Mouse (Mus musculus): ENCODE data around the gene Olfr1276. TPM values are rescaled to one million over a fixed set of nuclear protein-coding genes. Genes with fewer than 3 reads are reported as not detected.

The Olfr1276 gene
- not detected in 3 replicates for total RNA-seq (2017)

DNA sequence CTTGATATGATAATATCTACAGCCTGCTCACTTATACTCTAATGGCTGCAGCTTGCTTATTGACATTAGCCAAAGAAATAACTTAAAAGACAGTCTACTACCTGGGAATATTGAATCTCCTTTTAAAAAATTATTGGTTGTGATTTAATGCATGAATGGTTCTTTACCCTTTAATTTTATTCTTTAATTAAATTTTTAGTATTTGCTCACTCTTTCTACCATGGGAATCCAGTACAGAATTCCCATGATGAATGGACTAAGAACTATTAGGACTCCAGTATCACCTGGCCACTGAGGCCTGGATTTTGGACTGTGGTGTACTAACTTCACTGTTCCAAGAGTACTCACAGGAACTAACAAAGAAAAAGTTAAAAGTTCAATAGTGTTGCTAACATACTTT is at the start of gene Olfr1276:
Olfr1276 (plus strand) TSS at position 301 of the 400 bp plus-strand sequence.
- ATAC-seq (replicated peaks; ENCODE audit: insufficient number of reproducible peaks, low FRiP score, low TSS enrichment, poor library complexity, severe bottlenecking), result no peak

DNA sequence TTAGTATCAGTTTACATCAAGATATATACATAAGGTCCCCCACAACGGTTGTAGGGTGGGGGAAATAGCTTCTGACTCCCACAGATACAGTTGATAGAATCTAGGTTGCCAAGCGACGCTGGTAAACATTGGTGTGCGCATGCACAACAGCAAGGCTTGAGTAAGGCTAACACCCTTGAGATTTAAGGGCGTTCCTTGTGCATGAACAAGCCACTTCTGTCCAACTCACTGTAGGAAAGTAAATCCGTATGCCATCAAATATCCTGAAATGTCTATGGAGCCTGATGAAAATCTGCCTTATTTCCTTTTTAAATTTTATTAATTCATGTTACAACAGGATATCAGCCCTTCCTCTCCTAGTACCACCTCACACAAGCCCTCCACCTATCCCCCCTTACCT is 24.8 kb upstream of the Olfr1276 start, which contains the start of gene 4930430A15Rik:
4930430A15Rik (minus strand) TSS at position 101 of the 400 bp plus-strand sequence.
- ATAC-seq (replicated peaks; ENCODE audit: insufficient number of reproducible peaks, low FRiP score, low TSS enrichment, poor library complexity, severe bottlenecking), result no peak

DNA sequence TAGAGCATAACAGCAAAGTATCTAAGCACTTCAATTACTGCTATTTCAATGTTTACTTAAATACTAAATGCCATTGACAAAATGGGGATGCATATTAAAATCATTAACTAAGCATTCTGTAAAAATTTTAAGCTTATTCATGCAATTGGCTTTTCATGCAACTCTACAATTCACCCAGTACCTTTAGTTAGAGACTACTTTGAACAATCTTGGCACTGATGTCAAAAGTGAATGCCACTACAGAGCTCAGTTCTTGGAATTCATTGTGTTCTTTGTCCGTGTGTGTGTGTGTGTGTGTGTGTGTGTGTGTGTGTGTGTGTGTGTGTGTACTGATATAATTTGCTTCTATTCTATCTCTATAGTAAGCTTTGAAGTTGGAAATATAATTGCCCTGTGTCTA is 19.1 kb upstream of the Olfr1276 start, which contains the start of gene Olfr1275:
Olfr1275 (minus strand) TSS at position 101 of the 400 bp plus-strand sequence.
- ATAC-seq (replicated peaks; ENCODE audit: insufficient number of reproducible peaks, low FRiP score, low TSS enrichment, poor library complexity, severe bottlenecking), result no peak

DNA sequence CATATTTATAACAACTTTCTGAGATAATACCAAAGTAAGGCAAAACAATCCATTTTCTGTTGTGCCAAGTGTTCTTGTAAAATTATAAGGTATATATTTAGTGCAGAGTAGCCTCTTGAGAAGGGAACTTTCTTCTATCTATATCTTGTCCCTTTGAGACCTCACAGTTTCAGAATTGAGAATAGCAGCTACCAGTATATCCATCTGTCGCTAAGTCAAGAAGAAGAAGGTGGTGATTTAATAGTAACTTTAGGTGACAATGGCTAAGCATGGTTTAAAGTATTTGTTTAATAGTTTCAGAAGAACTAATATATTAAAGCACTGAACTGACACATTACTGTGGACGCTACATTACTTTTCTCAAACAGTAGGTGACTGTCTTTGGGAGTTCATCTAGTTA is 19.7 kb downstream of the Olfr1276 start, which contains the start of gene Olfr1277:
Olfr1277 (minus strand) TSS at position 101 of the 400 bp plus-strand sequence.
- ATAC-seq (replicated peaks; ENCODE audit: insufficient number of reproducible peaks, low FRiP score, low TSS enrichment, poor library complexity, severe bottlenecking), result no peak

DNA sequence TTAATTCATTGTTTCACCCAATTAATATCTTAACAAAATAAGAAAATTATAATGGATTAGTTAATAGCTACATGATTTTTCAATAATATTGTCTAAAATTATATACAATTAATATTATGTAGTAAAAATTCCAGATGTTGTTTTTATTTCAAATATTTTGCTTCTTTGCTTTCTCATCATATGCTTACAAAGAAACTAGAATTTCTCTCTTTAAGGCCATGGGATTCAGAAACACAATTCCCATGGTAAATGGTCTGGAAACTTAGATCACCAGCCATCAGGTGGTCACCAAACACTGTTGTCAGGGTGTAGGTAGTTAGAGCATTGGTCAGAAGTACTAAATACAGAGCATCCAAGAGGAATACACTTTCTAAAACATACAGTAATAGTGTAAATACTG is 35.5 kb downstream of the Olfr1276 start, which contains the start of gene Olfr1278:
Olfr1278 (plus strand) TSS at position 301 of the 400 bp plus-strand sequence.
- no peak for ATAC-seq (replicated peaks; ENCODE audit: insufficient number of reproducible peaks, low FRiP score, low TSS enrichment, poor library complexity, severe bottlenecking)

DNA sequence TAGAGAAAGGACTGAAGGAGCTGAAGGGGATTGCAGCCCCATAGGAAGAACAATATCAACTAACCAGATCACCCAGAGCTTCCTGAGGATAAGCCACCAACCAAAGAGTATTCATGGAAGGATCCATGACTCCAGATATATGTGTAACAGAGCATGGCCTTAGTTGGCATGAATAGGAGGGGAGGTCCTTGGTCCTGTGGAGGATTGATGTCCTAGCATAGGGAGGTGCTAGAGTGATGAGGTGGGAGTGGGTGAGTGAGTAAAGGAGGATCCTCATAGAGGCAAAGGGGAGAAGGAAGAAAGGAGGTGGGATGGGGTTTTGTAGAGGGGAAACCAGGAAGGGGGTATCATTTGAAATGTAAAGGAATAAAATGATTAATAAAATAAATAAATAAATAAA is 44.2 kb downstream of the Olfr1276 start:
- no peak for ATAC-seq (replicated peaks; ENCODE audit: insufficient number of reproducible peaks, low FRiP score, low TSS enrichment, poor library complexity, severe bottlenecking)

DNA sequence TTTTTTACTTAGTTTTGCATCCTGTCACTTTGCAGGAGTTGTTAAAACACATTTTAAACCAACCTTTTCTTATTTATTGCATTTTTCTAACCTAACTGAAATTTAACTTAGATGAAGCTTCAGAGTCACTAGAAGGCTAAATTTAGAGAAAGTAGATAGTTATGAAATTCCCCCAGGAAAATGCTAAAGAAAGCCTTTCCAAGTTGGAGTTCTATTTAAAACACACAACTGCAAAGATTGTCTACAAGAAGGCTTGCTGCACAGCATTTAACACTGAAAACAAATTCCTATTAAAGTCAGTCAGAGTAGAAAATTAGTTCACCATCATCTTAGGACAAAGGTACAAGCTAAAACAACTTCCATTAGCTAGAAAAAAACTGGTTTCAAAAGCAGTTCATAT is 46.1 kb downstream of the Olfr1276 start, which contains the start of gene Olfr1279:
Olfr1279 (plus strand) TSS at position 262 of the 400 bp plus-strand sequence.
- ATAC-seq (replicated peaks; ENCODE audit: insufficient number of reproducible peaks, low FRiP score, low TSS enrichment, poor library complexity, severe bottlenecking), result no peak

Other genes starting within 250 kb of the Olfr1276 start
- gene Gm13941, start 148.5 kb upstream of the Olfr1276 start, total RNA-seq (2017), result 4.3 TPM in 1 of 3 replicates, not detected in the others
- gene Gm15130, start 101.6 kb upstream of the Olfr1276 start, total RNA-seq (2017), result not detected in 3 replicates
- not detected in 3 replicates for gene 4930430A15Rik, start 24.9 kb upstream of the Olfr1276 start, total RNA-seq (2017)
- gene Olfr1275, start 19.2 kb upstream of the Olfr1276 start, total RNA-seq (2017), result not detected in 3 replicates
- not detected in 3 replicates for gene Olfr1277, start 19.6 kb downstream of the Olfr1276 start, total RNA-seq (2017)
- gene Olfr1278, start 35.6 kb downstream of the Olfr1276 start, total RNA-seq (2017), result not detected in 3 replicates
- not detected in 3 replicates for gene Olfr1279, start 46.1 kb downstream of the Olfr1276 start, total RNA-seq (2017)
- not detected in 3 replicates for gene Olfr1280, start 59.5 kb downstream of the Olfr1276 start, total RNA-seq (2017)
- not detected in 3 replicates for gene Olfr1281, start 72.0 kb downstream of the Olfr1276 start, total RNA-seq (2017)
- not detected in 3 replicates for gene Olfr1282, start 81.6 kb downstream of the Olfr1276 start, total RNA-seq (2017)
- not detected in 3 replicates for gene Olfr1283, start 112.3 kb downstream of the Olfr1276 start, total RNA-seq (2017)
- not detected in 3 replicates for gene Olfr1284, start 121.0 kb downstream of the Olfr1276 start, total RNA-seq (2017)
- gene Olfr1286, start 168.6 kb downstream of the Olfr1276 start, total RNA-seq (2017), result not detected in 3 replicates
- not detected in 3 replicates for gene Olfr1287, start 194.6 kb downstream of the Olfr1276 start, total RNA-seq (2017)
- not detected in 3 replicates for gene Olfr1288, start 219.6 kb downstream of the Olfr1276 start, total RNA-seq (2017)
- not detected in 3 replicates for gene Olfr1289, start 226.3 kb downstream of the Olfr1276 start, total RNA-seq (2017)
- not detected in 3 replicates for gene Olfr1290, start 239.3 kb downstream of the Olfr1276 start, total RNA-seq (2017)
- gene Olfr1291-ps1, start 242.7 kb downstream of the Olfr1276 start, total RNA-seq (2017), result not detected in 3 replicates